Mouse (Mus musculus) liver, postnatal 0 days (tissue): ENCODE measurements around the gene Igsf11. TPM values are rescaled to one million over a fixed set of nuclear protein-coding genes. Genes with fewer than 3 reads are reported as not detected.
A peak's percentile ranks its signal among the peaks of the same experiment; 100 is the strongest.

Experiments
- ATAC-seq: fragments of 200-750 bp; cut with Nextera tagmentation; 2 replicates; pipeline ENCODE4 v1.8.0; 2017; ENCODE audit warnings: mild to moderate bottlenecking, moderate library complexity
- DNase-seq: peaks from one replicate; pipeline ENCODE4 v3.0.0-alpha.2; 2016
- H3K27ac ChIP-seq: fragments of 300-500 bp; sonication (generic); 2 replicates; pipeline ENCODE4 v1.5.1; 2014; ENCODE audit warnings: antibody characterized with exemption, moderate library complexity, mild to moderate bottlenecking, low read depth
- H3K27me3 ChIP-seq: fragments of 300-500 bp; sonication (generic); 2 replicates; pipeline ENCODE4 v1.6.1; 2014; ENCODE audit warnings: low read length, control low read depth, mixed read lengths; ENCODE audit not compliant: insufficient read depth
- H3K36me3 ChIP-seq: fragments of 300-500 bp; sonication (generic); replicated peaks from 2 replicates; pipeline ENCODE4 v1.6.1; 2014; ENCODE audit warnings: mild to moderate bottlenecking, control low read depth, low read length, moderate library complexity, mixed read lengths; ENCODE audit not compliant: insufficient read depth
- H3K4me1 ChIP-seq: fragments of 300-500 bp; sonication (generic); 2 replicates; pipeline ENCODE4 v1.6.1; 2014; ENCODE audit warnings: antibody characterized with exemption, mild to moderate bottlenecking, control low read depth; ENCODE audit not compliant: insufficient read depth
- H3K4me2 ChIP-seq: fragments of 300-500 bp; sonication (generic); 2 replicates; pipeline ENCODE4 v1.6.1; 2014; ENCODE audit warnings: low read depth, mild to moderate bottlenecking, low read length, moderate library complexity, mixed read lengths
- H3K4me3 ChIP-seq: fragments of 300-500 bp; sonication (generic); 2 replicates; pipeline ENCODE4 v1.5.1; 2014; ENCODE audit warnings: low read depth, low read length
- H3K9ac ChIP-seq: fragments of 300-500 bp; sonication (generic); replicated peaks from 2 replicates; pipeline ENCODE4 v1.6.1; 2014; ENCODE audit warnings: mild to moderate bottlenecking, moderate library complexity
- H3K9me3 ChIP-seq: fragments of 300-500 bp; sonication (generic); 2 replicates; pipeline ENCODE4 v1.6.1; 2016; ENCODE audit warnings: mild to moderate bottlenecking, control low read depth, low read length, mixed read lengths
- CTCF ChIP-seq: sonication (generic); IDR thresholded peaks from 2 replicates; pipeline ENCODE4 v1.5.1; 2016; ENCODE audit warnings: antibody characterized with exemption, low read depth
- EP300 ChIP-seq: IDR thresholded peaks from 2 replicates; pipeline ENCODE4 v1.6.1; 2016; ENCODE audit warnings: antibody characterized with exemption, low read depth, mild to moderate bottlenecking
- WGBS: fragments of 180-500 bp; shearing (Covaris S2); extraction: QIAGEN DNeasy Blood & Tissue Kit; methylation state at CpG from one replicate; pipeline ENCODE4 v1.1.7; 2014; ENCODE audit not compliant: insufficient replicate concordance; 5-methylcytosine and 5-hydroxymethylcytosine counted together
- polyA plus RNA-seq: library from polyadenylated mRNA; unstranded; fragments of >200 nt; fragmentation: Nextera tagmentation; extraction: Ambion mirVana; gene quantifications from 2 replicates; pipeline ENCODE4 v1.2.1, GENCODE M21; 2015

Igsf11 gene
- polyA plus RNA-seq, 1 experiment from 2014 or later = 2.1 TPM

DNA sequence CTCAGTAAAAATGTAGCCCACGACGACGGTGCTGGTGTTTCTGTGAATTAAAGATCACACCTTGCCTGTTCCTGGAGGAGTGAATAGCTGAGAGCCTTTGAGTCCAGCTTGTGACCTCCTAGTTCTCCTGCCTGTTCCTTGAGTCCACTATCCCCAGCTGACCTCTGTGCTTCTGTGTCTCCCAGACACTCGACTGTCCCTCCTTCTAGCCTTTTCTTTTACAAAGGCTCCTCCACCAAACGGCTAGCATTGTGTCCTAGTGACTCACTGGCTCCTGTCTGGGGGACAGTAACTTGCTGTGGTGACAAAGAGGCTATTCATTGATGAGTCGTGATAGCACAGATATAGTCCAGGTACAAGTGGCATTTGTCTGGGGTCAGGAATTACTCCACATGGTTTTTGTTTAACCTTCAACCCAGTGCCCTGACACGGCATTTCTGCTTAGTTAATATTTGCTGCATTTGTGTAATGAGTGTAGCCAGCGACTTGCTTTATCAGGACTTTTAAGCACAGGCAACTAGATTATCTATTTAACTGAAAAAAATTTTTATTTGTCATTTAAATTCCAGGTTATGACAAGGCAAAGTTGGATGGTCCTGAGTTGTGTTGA is 6.5 kb downstream of the Igsf11 start:
- H3K27ac ChIP-seq = no peak overlapping the region
- 38% methylated on average over 8 of the region's 8 CpGs for WGBS
- H3K36me3 ChIP-seq = no peaks in the 10 kb centered on the region
- peaks cover 11% of the 10 kb centered on the region for H3K27me3 ChIP-seq
- no peak overlapping the region for H3K4me2 ChIP-seq
- H3K4me1 ChIP-seq = no peaks in the 10 kb centered on the region
- peak; percentile 32; the same call in 1 of the 2 replicates for ATAC-seq
- H3K9me3 ChIP-seq = no peaks in the 10 kb centered on the region
- no peak overlapping the region for H3K4me3 ChIP-seq
- DNase-seq = peak; percentile 26
- TF ChIP-seq EP300 (no peak), CTCF (no peak)
- no peak overlapping the region for H3K9ac ChIP-seq

DNA sequence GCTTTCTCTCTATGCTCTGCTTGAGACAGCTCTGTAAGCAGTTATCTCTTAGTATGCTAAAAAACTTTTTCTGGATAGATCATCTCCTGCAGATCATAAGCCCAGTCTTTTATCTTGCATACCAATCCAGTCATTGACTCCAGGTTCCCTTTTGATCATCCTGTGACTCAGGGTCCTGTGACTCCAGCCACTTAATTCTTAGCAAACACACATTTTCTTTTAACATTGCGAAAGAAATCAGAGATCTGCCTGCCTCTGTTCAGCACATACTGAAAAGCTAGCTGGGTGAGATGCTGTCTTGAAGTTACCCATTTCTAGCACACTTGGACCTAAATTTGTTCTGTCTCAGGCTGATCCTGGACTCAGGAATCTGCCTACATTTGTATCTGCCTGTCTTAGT is 7.6 kb downstream of the Igsf11 start:
- H3K4me3 ChIP-seq = no peak overlapping the region
- TF ChIP-seq CTCF (no peak), EP300 (no peak)
- no peaks in the 10 kb centered on the region for H3K36me3 ChIP-seq

DNA sequence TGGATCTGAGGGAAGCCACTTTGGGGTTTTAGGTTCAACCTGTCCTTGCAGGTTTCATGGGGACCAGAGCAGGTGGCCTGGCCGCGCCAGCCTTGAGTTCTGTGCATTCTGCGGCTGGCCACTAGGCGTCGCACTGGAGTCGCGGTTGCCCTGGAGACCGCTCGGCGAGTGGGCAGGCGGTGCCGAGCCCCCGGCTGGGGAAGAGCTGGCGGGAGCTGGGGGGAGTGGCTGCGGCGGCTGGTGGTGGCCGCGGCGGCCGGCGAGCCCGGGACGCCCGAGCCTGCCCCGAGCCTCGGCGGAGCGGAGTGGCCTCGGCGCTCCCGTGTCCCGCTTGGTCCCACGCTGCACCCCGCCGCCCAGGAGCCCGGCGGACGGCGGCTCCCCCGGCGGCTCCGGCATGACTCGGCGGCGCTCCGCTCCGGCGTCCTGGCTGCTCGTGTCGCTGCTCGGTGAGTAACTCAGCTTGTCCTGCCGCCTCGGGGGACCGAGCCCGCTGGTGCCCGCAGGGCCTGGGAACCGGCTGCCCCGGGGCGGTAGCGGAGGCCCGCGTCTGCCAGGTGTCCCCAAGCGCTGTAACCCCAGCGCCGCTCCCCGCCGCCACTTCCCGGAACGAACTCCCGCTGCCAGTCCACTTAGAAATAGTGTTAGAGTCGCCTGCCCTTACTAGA is 9.8 kb downstream of the Igsf11 start:
- H3K36me3 ChIP-seq = no peaks in the 10 kb centered on the region
- no peaks in the 10 kb centered on the region for H3K9me3 ChIP-seq
- H3K4me3 ChIP-seq = peak overlapping the region; percentile 46
- peak overlapping the region; percentile 48 for H3K9ac ChIP-seq
- WGBS = under 1% methylated on average over 65 of the region's 71 CpGs
- peaks cover 16% of the 10 kb centered on the region for H3K27me3 ChIP-seq
- peak overlapping the region; percentile 70 for H3K4me2 ChIP-seq
- ATAC-seq = peak; percentile 98
- peak; percentile 91 for DNase-seq
- peak overlapping the region; percentile 77 for H3K27ac ChIP-seq
- TF ChIP-seq CTCF = peak; percentile 95
- no peak for TF ChIP-seq EP300
- H3K4me1 ChIP-seq = no peaks in the 10 kb centered on the region

More for the DNA sequence above, 7.6 kb downstream of the Igsf11 start:
- DNase-seq (no peak), ATAC-seq (no peak)
- Histone ChIP-seq H3K4me1 (no peaks in the 10 kb centered on the region), H3K9ac (no peak overlapping the region), H3K27ac (no peak overlapping the region), H3K27me3 (peaks cover 16% of the 10 kb centered on the region), H3K9me3 (no peaks in the 10 kb centered on the region), H3K4me2 (no peak overlapping the region)
- WGBS = 68% methylated on average over 1 of the region's 1 CpGs

DNA sequence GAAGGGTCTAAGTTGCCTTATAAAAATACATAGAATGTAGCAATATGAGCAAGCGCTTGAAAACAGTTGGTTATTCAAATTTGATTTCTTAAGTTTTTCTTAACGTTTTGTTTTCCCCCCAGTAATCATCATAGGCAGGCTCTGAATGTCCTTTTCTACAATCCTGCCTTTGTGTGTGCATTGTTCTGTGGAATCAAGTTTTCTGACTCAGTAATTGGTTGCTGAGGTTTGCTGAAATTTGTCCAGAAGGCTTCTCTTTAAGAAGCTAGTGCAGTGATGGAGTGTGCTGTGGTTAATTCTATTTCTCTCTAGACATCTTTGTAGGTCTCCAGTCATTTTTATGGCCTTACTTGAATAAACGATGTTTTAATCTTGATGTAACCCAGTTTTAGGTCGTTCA is 10.5 kb downstream of the Igsf11 start:
- WGBS = 40% methylated on average over 4 of the region's 4 CpGs
- no peak for TF ChIP-seq EP300
- TF ChIP-seq CTCF = no peak
- no peaks in the 10 kb centered on the region for H3K4me1 ChIP-seq
- no peak for DNase-seq
- H3K9me3 ChIP-seq = no peaks in the 10 kb centered on the region
- no peaks in the 10 kb centered on the region for H3K36me3 ChIP-seq
- H3K27me3 ChIP-seq = peaks cover 16% of the 10 kb centered on the region
- no peak overlapping the region for H3K4me3 ChIP-seq
- no peak overlapping the region for H3K27ac ChIP-seq
- peak overlapping the region; percentile 70 for H3K4me2 ChIP-seq
- H3K9ac ChIP-seq = no peak overlapping the region
- no peak for ATAC-seq

DNA sequence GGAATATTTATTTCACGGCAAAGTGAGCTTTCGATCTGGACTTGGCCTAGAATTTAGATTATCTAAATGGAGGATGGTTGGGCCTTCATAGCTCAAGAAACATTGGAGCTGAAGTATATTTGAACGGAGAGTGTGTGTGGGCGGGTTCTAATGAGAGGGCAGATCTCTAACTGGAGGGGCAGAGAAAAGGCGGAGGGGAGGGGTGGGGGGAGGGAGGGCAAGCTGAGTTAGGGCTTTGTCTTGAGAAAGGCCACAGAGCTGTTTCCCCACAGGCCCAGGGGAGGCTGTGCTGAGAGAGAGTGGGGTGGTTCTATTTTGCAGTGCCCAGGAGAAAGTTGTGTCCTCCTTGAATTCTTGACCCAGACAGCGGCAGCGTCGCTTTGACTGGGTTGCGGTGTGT is 11.7 kb downstream of the Igsf11 start:
- 78% methylated on average over 9 of the region's 9 CpGs for WGBS

DNA sequence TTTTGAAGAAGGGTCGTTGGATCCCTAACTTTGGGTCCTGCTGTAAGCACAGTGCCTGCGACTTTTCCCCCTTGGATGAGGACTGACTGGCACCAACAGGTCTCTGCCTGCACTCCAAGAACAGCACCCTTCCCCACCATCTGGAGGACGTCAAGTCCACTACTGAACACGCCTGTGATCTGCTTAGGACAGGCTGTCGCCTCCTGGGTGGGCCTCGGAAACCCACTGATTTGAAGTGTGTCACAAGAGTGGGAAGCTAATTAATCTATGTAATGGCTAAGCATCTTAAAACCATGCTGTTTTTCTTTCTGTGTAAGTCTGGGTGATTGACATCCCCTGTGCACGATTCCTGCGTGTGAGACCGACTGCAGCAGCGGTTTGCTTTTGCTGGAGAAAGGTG is 13.4 kb downstream of the Igsf11 start:
- Histone ChIP-seq H3K36me3 (no peaks in the 10 kb centered on the region), H3K4me2 (no peak overlapping the region), H3K9ac (no peak overlapping the region), H3K27me3 (peaks cover 16% of the 10 kb centered on the region), H3K4me1 (peaks cover 3% of the 10 kb centered on the region; the same call in 1 of the 2 replicates), H3K4me3 (no peak overlapping the region), H3K27ac (no peak overlapping the region), H3K9me3 (no peaks in the 10 kb centered on the region)
- TF ChIP-seq EP300 (no peak), CTCF (no peak)
- ATAC-seq (no peak), DNase-seq (no peak)
- 76% methylated on average over 10 of the region's 10 CpGs for WGBS

More for the DNA sequence above, 11.7 kb downstream of the Igsf11 start:
- H3K4me1 ChIP-seq = no peaks in the 10 kb centered on the region
- H3K36me3 ChIP-seq = no peaks in the 10 kb centered on the region
- no peak overlapping the region for H3K4me3 ChIP-seq
- H3K4me2 ChIP-seq = no peak overlapping the region
- no peak overlapping the region for H3K9ac ChIP-seq
- ATAC-seq = no peak
- peaks cover 16% of the 10 kb centered on the region for H3K27me3 ChIP-seq
- no peaks in the 10 kb centered on the region for H3K9me3 ChIP-seq
- TF ChIP-seq CTCF (no peak), EP300 (no peak)
- DNase-seq = no peak
- H3K27ac ChIP-seq = no peak overlapping the region

DNA sequence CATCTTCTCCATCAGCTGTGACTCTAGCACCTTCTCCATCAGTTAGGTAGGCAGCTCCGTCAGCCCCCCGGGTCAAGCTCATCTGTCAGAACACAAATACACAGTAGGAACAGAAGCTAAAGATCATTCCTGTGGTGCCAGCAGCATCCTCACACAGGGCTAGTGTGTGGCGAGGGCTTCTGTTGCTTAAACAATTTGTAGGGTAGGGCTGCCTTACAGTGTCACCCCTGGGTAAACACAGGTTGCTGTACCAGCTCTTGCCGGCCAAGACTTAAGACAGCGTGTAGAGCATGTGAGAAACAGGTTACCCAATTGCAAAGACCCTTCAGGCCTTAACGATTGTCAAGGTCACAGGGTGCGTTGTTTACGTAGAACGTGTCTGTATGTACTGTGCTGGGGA is 15.8 kb downstream of the Igsf11 start:
- Histone ChIP-seq H3K9ac (no peak overlapping the region), H3K27ac (no peak overlapping the region), H3K27me3 (peaks cover 10% of the 10 kb centered on the region), H3K36me3 (no peaks in the 10 kb centered on the region), H3K4me2 (no peak overlapping the region), H3K9me3 (no peaks in the 10 kb centered on the region), H3K4me3 (no peak overlapping the region), H3K4me1 (peaks cover 3% of the 10 kb centered on the region; the same call in 1 of the 2 replicates)
- 73% methylated on average over 9 of the region's 9 CpGs for WGBS
- DNase-seq = no peak
- ATAC-seq = no peak
- no peak for TF ChIP-seq CTCF
- no peak for TF ChIP-seq EP300
